7 mouse cellular contexts compared by ENCODE assay signal in the genomic region with DNA sequence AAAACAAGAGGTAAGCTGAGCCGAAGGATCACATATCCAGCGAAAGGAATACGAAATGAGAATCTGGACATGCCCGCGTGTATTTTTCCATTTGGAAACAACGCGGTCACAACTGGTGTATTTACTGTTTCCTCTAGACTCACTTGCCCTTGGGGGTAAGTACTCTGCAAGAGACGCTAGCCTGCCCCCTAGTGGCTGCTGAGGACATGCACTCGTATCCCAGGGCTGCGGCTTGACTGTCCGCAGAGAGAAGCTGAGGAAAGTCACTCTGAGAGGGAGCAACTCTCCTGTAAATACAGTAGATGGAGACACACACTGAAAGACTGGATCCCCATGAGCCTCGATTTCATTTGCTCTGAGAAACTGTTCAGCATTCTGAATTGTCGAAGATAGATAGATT.
DNase-seq lines count a peak whose midpoint lies in the region; ATAC-seq lines count a peak whose summit lies in the region.

No protein-coding gene starts in this region.

- DNase-seq in adrenal gland, adult 18-20 months (ENCODE audit: low spot score in 2 of 2) = peak; percentile 87 to 88
- DNase-seq in embryo, embryonic 11 days = peak; percentile 87
- DNase-seq in gastrocnemius, postnatal 25 days = peak; percentile 61
- peak; percentile 84 to 88 for DNase-seq in left cerebral cortex, postnatal 25 days (ENCODE audit: low spot score in 2 of 2)
- DNase-seq in midbrain, embryonic 11.5 days (ENCODE audit: low spot score, missing footprints) = peak; percentile 93
- DNase-seq in skeletal muscle tissue, adult 2 months (ENCODE audit: low read depth, low spot score) = peak; percentile 79

- intact Hi-C loops in left cerebral cortex, postnatal 25 days (cut with DNase I) = loop anchor here (5.0 kb wide), 2 partner anchors 79 to 164 kb away; a partner anchor contains a TSS

- peak overlapping the region; percentile 33 for H3K4me2 ChIP-seq in intestine, embryonic 15.5 days (replicated peaks)
- no peak overlapping the region for H3K4me2 ChIP-seq in midbrain, embryonic 11.5 days

- 22% methylated on average over 13 of the region's 13 CpGs for WGBS in intestine, embryonic 15.5 days
- WGBS in midbrain, embryonic 11.5 days = 27% methylated on average over 13 of the region's 13 CpGs

- H3K4me3 ChIP-seq in intestine, embryonic 15.5 days (replicated peaks) = no peak overlapping the region
- no peak overlapping the region for H3K4me3 ChIP-seq in midbrain, embryonic 11.5 days (ENCODE audit: low read depth, low read length)

- H3K4me1 ChIP-seq in intestine, embryonic 15.5 days (replicated peaks) = no peaks in the 10 kb centered on the region
- no peaks in the 10 kb centered on the region for H3K4me1 ChIP-seq in midbrain, embryonic 11.5 days (ENCODE audit: control insufficient read depth, insufficient read depth, low read length)

- H3K36me3 ChIP-seq in intestine, embryonic 15.5 days = no peaks in the 10 kb centered on the region
- no peaks in the 10 kb centered on the region for H3K36me3 ChIP-seq in midbrain, embryonic 11.5 days (ENCODE audit: control insufficient read depth, insufficient read depth, low read length)

- peak; percentile 87 for ATAC-seq in intestine, embryonic 15.5 days
- peak; percentile 81 for ATAC-seq in midbrain, embryonic 11.5 days (ENCODE audit: low FRiP score)

- no peaks in the 10 kb centered on the region for H3K9me3 ChIP-seq in intestine, embryonic 15.5 days
- no peaks in the 10 kb centered on the region for H3K9me3 ChIP-seq in midbrain, embryonic 11.5 days (ENCODE audit: control insufficient read depth, low read length)

- H3K27ac ChIP-seq in intestine, embryonic 15.5 days = no peak overlapping the region
- no peak overlapping the region for H3K27ac ChIP-seq in midbrain, embryonic 11.5 days (ENCODE audit: low read depth, low read length)

- no peak overlapping the region for H3K9ac ChIP-seq in intestine, embryonic 15.5 days
- no peak overlapping the region for H3K9ac ChIP-seq in midbrain, embryonic 11.5 days (ENCODE audit: low read length)

- H3K27me3 ChIP-seq in intestine, embryonic 15.5 days (replicated peaks) = no peaks in the 10 kb centered on the region
- no peaks in the 10 kb centered on the region for H3K27me3 ChIP-seq in midbrain, embryonic 11.5 days (ENCODE audit: control insufficient read depth, insufficient read depth, low read length)
